Mouse (Mus musculus): ENCODE results near the gene Btd. TPM values are rescaled to one million over a fixed set of nuclear protein-coding genes. Genes with fewer than 3 reads are reported as not detected.

Gene Btd
- total RNA-seq, 2 experiments from 2014 or later = 9.6 TPM

DNA sequence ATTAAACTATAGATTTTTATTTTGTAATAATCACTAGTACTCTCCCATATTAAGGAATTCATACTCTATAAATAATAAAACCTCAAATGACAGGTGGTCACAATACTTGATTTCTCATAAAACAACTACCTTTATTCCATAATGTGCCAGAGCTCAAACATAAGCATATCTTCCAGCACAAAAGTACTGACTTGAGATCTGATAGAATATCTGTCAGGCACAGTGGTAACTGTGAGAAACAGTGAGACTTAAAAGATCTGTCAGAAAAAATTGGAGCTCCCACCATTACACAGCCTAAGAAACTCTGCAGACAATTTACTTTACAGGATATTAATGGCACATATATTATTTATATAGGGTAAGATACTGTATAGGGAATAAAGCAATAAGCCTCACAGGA lies 74.8 kb downstream of the Btd start:
- no peak for DNase-seq (ENCODE audit: low spot score in 2 of 2)
- TF ChIP-seq CTCF (conservative IDR thresholded peaks at IDR 0.05) = no peak
- Histone ChIP-seq H3K27ac (no peak overlapping the region), H3K4me3 (no peak overlapping the region)

DNA sequence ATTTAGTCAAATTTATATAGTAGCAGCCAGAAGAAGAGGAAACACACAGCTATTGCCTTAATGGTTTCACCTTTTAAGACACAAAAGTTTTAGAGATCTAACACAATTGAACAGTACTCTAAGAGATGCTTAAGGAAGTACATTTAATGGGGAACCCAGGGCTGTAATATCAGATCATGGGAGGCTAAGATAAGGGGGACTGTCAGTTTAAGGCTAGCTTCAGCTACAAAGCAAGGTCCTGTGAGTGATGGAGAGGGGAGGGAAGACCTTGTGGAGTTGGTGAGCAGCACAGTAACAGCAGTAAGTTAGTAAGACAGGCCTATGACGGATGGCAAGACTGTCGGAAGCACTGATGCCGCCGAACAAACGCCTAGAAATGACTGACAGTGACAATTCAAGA lies 76.5 kb downstream of the Btd start:
- H3K27ac ChIP-seq = no peak overlapping the region
- TF ChIP-seq CTCF (conservative IDR thresholded peaks at IDR 0.05) = no peak
- DNase-seq (ENCODE audit: low spot score in 2 of 2) = no peak
- no peak overlapping the region for H3K4me3 ChIP-seq

Other genes starting within 250 kb of the Btd start
- 100 to 1,000 TPM; 147 to 158 TPM for gene Sh3bp5, start 204.9 kb upstream of the Btd start, total RNA-seq (2021)
- gene Eaf1, start 146.6 kb upstream of the Btd start, total RNA-seq (2021) = 10 to 100 TPM; 13.7 to 19.4 TPM
- gene Mettl6, start 146.0 kb upstream of the Btd start, total RNA-seq (2021) = 10 to 100 TPM; 32.4 to 35.0 TPM
- under 1 TPM in 1 of 2 experiments, not detected in 1; 0.41 TPM for gene Colq, start 49.7 kb upstream of the Btd start, total RNA-seq (2021)
- gene Gm49387, start 150 bp upstream of the Btd start, total RNA-seq (2021) = under 1 TPM in 1 of 2 experiments, not detected in 1; 0.95 TPM
- 1 to 10 TPM; 7.0 to 9.4 TPM for gene Hacl1, start 258 bp downstream of the Btd start, total RNA-seq (2021)
- 10 to 100 TPM; 45.6 to 55.5 TPM for gene Ankrd28, start 189.6 kb downstream of the Btd start, total RNA-seq (2021)

Measured in layer of hippocampus, adult 2 months (tissue).